Mouse (Mus musculus) cerebellum, adult 11-12 months (tissue): ENCODE measurements at regions not wholly inside any gene's neighbourhood (a gene's known extent, or its start where the extent isn't known, plus 50 kb on each side); places are given as distances from the start of the nearest gene placed in this dataset.

Experiments
- DNase-seq: peaks from one replicate; pipeline ENCODE4 v3.0.0; 2022

- no peak for DNase-seq
Observed at GRCm38 (mm10) chr11:114611690-114612089, 56.6 kb upstream of the Rpl38 start.

DNA sequence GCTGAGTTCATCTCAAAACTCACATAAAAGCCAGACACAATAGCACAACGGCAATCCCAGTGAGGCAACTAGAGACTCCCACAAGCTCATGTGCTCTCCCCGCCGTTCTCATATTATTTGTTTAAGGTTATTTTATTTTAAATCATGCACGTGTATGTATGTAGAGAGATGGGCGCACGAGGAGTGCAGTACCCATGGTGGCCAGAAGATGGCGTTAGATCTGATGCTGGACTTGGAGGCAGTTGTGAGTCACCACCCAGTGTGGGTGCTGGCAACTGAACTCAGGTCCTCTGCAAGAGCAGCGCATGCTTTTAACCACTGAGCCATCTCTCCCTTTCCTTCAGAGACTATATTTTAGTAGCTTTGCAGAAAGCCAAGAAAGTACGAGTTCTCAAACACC lies 60.3 kb upstream of the Rpl38 start:
- no peak for DNase-seq

GRCm38 (mm10) chr11:114603108-114603507 lies 65.2 kb upstream of the Rpl38 start:
- no peak for DNase-seq

DNA sequence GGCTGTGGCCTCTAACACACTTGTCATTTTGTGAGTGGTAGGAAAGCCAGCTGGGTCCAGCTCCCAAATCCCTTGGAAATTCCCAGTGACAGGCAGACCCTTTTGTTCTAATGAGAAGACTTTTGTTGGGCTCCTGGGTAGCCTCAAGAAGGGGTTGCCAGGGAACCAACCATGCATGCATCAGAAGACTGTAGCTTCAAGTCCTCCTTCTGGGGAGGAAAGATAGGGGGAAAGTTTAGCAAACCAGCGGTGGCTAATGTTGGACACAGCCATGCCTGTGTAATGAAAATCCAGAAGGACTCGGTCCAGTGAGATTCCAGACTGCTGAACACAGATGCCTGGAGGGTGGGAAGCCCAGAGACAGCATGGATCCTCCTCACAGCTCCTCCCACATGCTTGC lies 71.1 kb upstream of the Rpl38 start:
- DNase-seq, result no peak

DNA sequence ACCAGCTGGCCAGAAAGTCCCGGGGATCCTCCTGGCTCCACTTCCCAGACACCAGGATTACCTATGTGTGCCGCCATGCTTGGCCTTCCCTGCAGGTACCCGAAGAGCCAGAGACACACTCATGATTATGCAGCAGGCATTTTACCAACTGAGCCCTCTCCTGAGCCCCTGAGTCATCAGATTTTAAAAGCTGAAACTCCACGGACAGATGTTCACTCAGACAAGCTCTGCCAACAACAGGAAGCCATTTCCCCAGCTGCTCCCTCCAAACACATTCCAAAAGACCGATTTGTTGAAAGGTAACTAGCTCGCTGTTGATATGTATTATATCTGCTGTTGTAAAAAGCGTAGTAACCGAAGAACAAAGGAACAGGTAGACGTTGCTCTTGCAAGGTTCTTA lies 75.4 kb upstream of the Rpl38 start:
- no peak for DNase-seq

- DNase-seq, result no peak
Observed at GRCm38 (mm10) chr11:114588554-114588953, 79.8 kb upstream of the Rpl38 start.

GRCm38 (mm10) chr11:114587986-114588385 lies 80.3 kb upstream of the Rpl38 start:
- DNase-seq, result no peak

DNA sequence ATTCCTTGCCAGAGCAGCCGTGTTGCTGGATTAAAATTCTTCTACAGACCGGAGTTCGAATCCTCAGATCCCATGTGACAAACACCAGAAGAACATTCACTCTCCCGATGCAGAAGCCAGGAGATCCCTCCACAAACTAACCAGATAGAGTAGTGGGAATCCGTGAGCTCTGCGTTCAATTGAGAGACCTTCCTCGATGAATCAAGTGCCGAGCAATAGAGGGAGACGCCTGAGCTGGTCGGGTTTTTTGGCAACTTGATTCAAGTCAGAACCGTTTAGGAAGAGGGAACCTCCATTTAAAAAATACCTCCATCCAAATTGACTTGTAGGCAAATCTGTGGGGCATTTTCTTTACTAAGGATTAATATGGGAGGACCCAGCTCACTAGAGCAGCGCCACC lies 81.9 kb upstream of the Rpl38 start:
- DNase-seq, result no peak

DNA sequence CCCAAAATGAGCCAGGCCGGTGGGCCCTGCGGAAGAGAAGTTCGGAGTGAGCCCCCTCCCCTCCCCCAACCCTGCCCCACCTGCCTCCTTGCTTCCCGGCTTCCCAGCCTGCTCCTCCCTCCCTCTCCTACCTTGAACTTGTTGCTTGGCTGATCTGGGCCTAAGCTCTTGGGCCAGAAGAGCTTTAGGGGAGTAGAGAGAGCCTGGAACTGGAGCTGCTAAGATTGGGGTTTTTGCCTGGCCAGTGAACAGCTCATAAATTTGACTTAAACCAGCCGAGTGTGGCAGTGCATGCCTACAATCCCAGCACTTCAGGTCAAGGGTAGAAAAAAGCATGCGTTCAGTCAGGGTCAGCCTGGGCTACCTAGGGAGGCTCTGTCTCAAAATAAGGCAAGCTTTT lies 83.5 kb upstream of the Rpl38 start:
- no peak for DNase-seq

DNA sequence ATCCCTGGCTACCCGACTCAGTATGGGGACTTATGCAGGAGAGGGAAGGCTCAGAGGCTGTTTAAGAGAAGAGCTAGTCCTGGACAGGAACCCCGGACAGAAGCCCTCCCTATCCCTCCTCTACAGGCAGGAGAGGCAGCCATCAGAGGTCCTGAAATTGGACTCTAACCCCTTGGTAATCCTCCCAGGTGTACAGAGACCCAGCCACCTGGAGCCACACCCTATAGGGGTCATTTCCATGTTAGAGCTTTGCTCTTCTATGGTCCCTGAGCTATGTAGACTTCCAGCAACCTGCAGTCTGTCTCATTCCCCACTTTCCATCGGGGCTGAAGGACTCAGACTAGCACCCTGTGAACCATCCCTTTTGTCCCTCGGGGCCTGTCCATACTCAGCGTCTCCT lies 84.2 kb upstream of the Rpl38 start:
- DNase-seq, result no peak

GRCm38 (mm10) chr11:114579986-114580385 lies 88.3 kb upstream of the Rpl38 start:
- DNase-seq, result no peak

DNA sequence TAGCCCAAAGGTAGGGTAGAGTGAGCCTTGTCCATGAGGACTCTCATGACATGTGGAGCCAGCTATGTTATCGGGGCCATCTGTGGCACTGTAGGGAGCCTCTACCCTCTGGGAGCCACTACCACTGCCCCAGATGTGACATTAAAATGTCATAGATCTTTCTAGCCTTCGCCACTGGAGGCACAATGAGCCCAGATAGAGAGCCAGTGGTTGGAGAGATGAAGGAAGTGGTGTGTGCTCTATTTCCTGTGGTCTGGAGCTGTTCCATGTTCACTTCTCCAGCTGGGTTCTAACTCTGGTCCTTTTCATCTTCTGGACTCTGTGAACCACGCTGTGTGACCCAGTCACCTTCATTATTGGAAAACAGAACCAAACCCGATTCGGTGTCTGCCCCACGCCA lies 89.8 kb upstream of the Rpl38 start:
- no peak for DNase-seq

- DNase-seq, result no peak
Observed at GRCm38 (mm10) chr11:114576803-114577202, 91.5 kb upstream of the Rpl38 start.

DNA sequence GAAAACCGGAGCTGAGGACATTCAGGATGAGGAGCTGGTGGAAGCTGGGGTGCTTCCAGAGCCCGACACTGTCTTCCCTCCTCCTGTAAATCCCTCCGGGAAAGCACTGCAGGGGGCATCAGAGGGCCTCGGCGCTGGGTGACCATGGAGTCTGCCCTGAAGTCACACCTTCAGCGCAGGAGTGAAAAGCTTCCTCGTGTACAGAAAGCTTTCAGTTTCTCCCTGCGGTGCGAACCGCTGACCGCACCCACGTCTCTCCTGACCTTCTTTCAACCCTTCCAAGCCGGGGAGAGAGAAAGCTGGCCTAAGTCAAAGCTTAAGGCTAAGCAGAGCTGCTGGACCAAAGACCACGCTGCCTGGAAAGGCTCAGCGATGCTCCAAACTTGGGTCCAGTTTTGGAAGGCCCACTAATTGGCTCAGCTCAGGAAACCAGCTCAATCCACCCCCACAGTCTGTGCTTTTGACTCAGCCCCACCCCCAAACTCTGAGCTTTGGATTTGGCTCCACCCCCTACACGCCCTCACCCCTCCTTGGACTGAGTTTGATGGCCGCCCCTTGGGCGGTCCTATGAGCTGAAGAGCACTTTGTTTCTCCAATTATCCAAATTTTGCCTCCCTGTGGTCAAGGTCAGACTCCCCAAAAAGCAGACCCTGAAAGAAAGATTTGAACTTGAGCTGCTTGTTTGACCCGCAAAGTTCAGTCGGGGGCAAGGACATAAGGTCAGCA lies 97.0 kb upstream of the Rpl38 start:
- DNase-seq, result no peak

GRCm38 (mm10) chr11:114570076-114570475 lies 98.2 kb upstream of the Rpl38 start:
- no peak for DNase-seq

DNA sequence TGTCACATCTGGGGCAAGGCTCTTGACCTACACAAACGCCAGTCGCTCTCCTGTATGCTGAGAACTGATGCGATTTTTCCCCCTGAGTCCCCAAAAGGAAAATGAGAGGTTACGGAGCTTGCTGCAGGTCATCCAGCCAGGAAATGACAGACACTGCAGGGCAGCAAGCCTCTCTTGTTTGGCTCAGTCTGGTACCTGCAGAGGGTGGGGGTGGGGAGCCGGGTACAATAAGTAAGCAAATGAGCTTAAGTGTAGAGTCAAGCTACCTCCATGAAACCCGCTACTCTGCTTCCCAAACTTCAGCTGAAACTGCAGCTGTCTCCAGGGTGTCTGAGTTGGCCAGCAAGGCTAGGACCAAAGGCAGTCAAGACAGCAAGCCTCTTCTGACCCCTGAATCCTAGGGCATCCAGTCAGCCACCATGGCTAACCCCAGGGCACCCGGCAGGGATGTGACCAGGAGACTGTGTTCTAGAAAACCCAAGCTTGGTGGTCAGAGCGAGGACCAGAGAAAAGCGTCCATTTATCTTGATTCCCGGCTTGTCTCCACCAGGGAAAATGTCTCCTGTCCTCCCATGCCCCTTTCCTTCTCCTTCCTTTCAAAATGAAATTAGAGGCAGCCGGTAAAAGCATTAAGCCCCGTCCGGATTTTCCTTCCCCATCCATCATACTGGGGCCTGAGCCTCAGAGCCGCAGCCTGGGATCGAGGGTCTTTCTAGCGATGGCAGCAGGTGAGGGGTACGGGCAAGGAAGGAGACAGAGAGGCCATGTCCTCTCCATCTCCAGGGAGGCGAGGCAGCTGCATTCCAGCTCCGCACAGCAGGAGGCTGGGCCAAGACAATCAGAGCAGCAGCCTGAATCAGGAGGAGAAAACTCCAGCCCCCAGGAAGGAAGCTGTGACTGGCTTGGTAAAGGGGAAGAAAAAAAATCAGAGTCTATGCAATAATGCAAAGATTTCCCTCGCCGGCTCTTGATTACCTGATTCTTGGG lies 100.2 kb upstream of the Rpl38 start:
- no peak for DNase-seq

DNA sequence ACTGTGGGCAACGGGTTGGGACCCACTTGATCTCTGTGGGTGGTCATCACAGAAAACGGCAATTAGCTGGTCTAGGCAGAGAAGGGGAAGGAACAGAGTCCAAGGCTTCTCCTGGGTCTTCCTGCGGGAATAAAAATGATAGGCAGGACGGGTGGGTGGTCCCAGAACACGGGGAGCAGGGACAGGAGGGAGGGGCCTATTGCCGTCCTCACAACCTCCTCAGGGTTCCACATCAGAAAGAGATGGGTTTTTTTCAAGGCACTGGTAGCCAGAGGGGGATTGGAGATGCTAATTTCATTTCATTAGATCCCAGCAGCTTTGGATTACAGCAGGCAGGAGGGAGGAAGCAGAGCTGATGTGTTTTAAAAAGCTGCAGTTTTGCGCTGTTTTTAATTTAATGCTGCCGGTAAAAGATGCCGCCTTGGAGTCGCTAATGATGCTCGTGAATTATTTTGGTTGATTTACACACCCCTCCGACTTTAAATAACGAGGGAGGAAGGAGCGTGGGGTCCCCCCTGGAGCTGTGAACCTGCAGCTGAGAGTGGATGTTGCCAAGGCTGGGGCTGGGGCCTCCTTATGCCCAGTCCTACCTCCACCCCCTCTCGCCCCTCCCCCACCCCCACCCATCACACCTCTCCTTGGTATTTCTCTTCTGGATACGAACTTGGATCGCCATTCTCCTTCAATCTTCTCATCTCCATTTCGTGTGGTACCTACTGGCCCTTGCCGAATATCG lies 101.1 kb upstream of the Rpl38 start:
- DNase-seq, result no peak

DNA sequence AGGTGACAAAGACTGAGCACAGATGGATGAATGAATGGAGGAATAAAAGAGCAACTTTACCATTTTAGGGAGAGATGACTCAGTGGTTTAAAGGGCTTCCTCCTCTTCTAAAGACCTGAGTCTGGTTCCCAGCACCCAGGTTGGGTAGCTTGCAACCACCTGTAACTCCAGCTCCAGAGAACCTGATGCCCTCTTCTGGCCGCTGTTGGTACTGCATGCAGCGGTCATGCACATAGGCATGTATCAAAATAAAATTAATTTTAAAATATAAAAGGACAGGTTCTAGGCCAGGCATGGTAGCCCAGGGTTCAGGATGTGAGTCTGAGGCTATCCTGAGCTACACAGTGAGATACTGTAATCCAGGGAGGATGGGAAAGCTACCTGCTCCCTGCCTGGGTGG lies 103.4 kb upstream of the Rpl38 start:
- no peak for DNase-seq

GRCm38 (mm10) chr11:114563172-114563571 lies 105.2 kb upstream of the Rpl38 start:
- no peak for DNase-seq

GRCm38 (mm10) chr11:114554576-114554975 lies 113.7 kb upstream of the Rpl38 start:
- no peak for DNase-seq

GRCm38 (mm10) chr11:114553992-114554391 lies 114.3 kb upstream of the Rpl38 start:
- DNase-seq, result no peak

DNA sequence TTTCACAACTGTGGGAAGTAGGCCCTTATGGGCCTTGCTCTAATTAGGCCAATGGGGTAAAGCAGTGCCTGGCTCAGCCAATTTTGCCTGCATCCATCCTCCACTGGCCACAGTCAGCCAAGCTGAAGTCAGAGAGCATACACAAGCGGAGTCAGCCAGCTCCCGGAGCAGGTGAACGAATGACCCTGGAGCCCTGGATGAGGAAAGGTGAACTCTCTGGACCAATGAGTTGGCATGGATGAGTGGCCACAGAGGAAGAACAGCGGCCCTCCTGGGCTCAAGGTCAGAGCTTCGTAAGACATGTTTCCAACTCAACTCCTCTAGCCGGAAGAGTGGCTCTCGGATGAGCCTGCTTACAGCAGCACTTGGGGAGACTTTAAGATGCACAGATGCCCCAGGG lies 116.1 kb upstream of the Rpl38 start:
- DNase-seq, result no peak

GRCm38 (mm10) chr11:114551262-114551661 lies 117.1 kb upstream of the Rpl38 start:
- DNase-seq, result peak; percentile 51
